Mouse (Mus musculus): ENCODE results near the gene Ccdc141. TPM values are rescaled to one million over a fixed set of nuclear protein-coding genes. Genes with fewer than 3 reads are reported as not detected.

Ccdc141 gene
- polyA plus RNA-seq, 1 experiment from 2014 or later = 4.7 TPM

- no peaks in the 10 kb centered on the region for H3K4me1 ChIP-seq (ENCODE audit: control insufficient read depth, insufficient read depth, low read length)
- no peaks in the 10 kb centered on the region for H3K9me3 ChIP-seq (ENCODE audit: control insufficient read depth, low read length)
- DNase-seq (ENCODE audit: low spot score) (no peak), ATAC-seq (ENCODE audit: insufficient number of reproducible peaks, low FRiP score, low TSS enrichment, low read depth) (no peak)
- H3K27ac ChIP-seq (replicated peaks; ENCODE audit: low read depth, low read length) = no peak overlapping the region
- WGBS = 89% methylated on average over 5 of the region's 5 CpGs
- no peak overlapping the region for H3K4me2 ChIP-seq (ENCODE audit: low read depth, severe bottlenecking)
- no peak overlapping the region for H3K9ac ChIP-seq (ENCODE audit: low read length)
- H3K4me3 ChIP-seq (ENCODE audit: low read depth, low read length) = no peak overlapping the region
- no peaks in the 10 kb centered on the region; the same call in 1 of the 2 replicates for H3K36me3 ChIP-seq (ENCODE audit: control insufficient read depth, insufficient read depth, low read length)
- no peaks in the 10 kb centered on the region for H3K27me3 ChIP-seq (ENCODE audit: control insufficient read depth, insufficient read depth, low read length)
Measured at GRCm38 (mm10) chr2:77195056-77195455, 24.6 kb upstream of the Ccdc141 start.

- DNase-seq (ENCODE audit: low spot score) (no peak), ATAC-seq (ENCODE audit: insufficient number of reproducible peaks, low FRiP score, low TSS enrichment, low read depth) (no peak)
- no peaks in the 10 kb centered on the region for H3K27me3 ChIP-seq (ENCODE audit: control insufficient read depth, insufficient read depth, low read length)
- no peaks in the 10 kb centered on the region; the same call in 1 of the 2 replicates for H3K36me3 ChIP-seq (ENCODE audit: control insufficient read depth, insufficient read depth, low read length)
- H3K4me2 ChIP-seq (ENCODE audit: low read depth, severe bottlenecking) = no peak overlapping the region
- no peaks in the 10 kb centered on the region for H3K4me1 ChIP-seq (ENCODE audit: control insufficient read depth, insufficient read depth, low read length)
- no peaks in the 10 kb centered on the region for H3K9me3 ChIP-seq (ENCODE audit: control insufficient read depth, low read length)
- no peak overlapping the region for H3K27ac ChIP-seq (replicated peaks; ENCODE audit: low read depth, low read length)
- no peak overlapping the region for H3K4me3 ChIP-seq (ENCODE audit: low read depth, low read length)
- H3K9ac ChIP-seq (ENCODE audit: low read length) = no peak overlapping the region
- WGBS = 95% methylated on average over 3 of the region's 3 CpGs
Measured at GRCm38 (mm10) chr2:77191811-77192210, 21.4 kb upstream of the Ccdc141 start.

GRCm38 (mm10) chr2:77190891-77191290, 20.5 kb upstream of the Ccdc141 start:
- Histone ChIP-seq H3K9ac (ENCODE audit: low read length) (no peak overlapping the region), H3K9me3 (ENCODE audit: control insufficient read depth, low read length) (no peaks in the 10 kb centered on the region), H3K27ac (replicated peaks; ENCODE audit: low read depth, low read length) (no peak overlapping the region), H3K36me3 (ENCODE audit: control insufficient read depth, insufficient read depth, low read length) (no peaks in the 10 kb centered on the region; the same call in 1 of the 2 replicates), H3K4me1 (ENCODE audit: control insufficient read depth, insufficient read depth, low read length) (no peaks in the 10 kb centered on the region), H3K4me2 (ENCODE audit: low read depth, severe bottlenecking) (no peak overlapping the region), H3K27me3 (ENCODE audit: control insufficient read depth, insufficient read depth, low read length) (no peaks in the 10 kb centered on the region), H3K4me3 (ENCODE audit: low read depth, low read length) (no peak overlapping the region)
- 91% methylated on average over 7 of the region's 7 CpGs for WGBS
- DNase-seq (ENCODE audit: low spot score) = no peak
- no peak for ATAC-seq (ENCODE audit: insufficient number of reproducible peaks, low FRiP score, low TSS enrichment, low read depth)

DNA sequence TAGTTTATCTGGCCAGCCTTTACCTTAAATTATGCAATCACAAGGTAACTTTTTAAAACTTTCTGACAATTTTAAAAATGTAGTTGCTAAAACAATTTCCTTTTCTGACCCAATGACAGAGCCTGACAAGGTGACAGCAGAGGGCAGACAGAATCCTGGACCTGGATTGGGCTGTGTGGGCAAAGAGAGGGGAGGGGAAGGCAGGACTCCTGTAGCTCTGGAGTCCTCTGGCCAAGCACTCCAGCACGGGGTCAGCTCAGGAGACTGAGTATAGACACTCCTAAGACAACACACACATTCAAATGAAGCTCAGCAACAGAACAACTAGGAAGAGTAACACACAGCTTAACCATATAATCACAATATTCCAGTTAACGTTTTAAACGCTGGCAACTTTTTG, 19.9 kb upstream of the Ccdc141 start:
- H3K4me3 ChIP-seq (ENCODE audit: low read depth, low read length) = no peak overlapping the region
- no peaks in the 10 kb centered on the region for H3K27me3 ChIP-seq (ENCODE audit: control insufficient read depth, insufficient read depth, low read length)
- no peak overlapping the region for H3K9ac ChIP-seq (ENCODE audit: low read length)
- H3K4me1 ChIP-seq (ENCODE audit: control insufficient read depth, insufficient read depth, low read length) = no peaks in the 10 kb centered on the region
- H3K27ac ChIP-seq (replicated peaks; ENCODE audit: low read depth, low read length) = no peak overlapping the region
- WGBS = 96% methylated on average over 3 of the region's 3 CpGs
- H3K9me3 ChIP-seq (ENCODE audit: control insufficient read depth, low read length) = no peaks in the 10 kb centered on the region
- H3K4me2 ChIP-seq (ENCODE audit: low read depth, severe bottlenecking) = no peak overlapping the region
- DNase-seq (ENCODE audit: low spot score) = no peak
- no peak for ATAC-seq (ENCODE audit: insufficient number of reproducible peaks, low FRiP score, low TSS enrichment, low read depth)
- no peaks in the 10 kb centered on the region; the same call in 1 of the 2 replicates for H3K36me3 ChIP-seq (ENCODE audit: control insufficient read depth, insufficient read depth, low read length)

- WGBS = 94% methylated on average over 7 of the region's 7 CpGs
- no peak overlapping the region for H3K4me2 ChIP-seq (ENCODE audit: low read depth, severe bottlenecking)
- no peak for ATAC-seq (ENCODE audit: insufficient number of reproducible peaks, low FRiP score, low TSS enrichment, low read depth)
- H3K27me3 ChIP-seq (ENCODE audit: control insufficient read depth, insufficient read depth, low read length) = no peaks in the 10 kb centered on the region
- no peaks in the 10 kb centered on the region; the same call in 1 of the 2 replicates for H3K36me3 ChIP-seq (ENCODE audit: control insufficient read depth, insufficient read depth, low read length)
- no peaks in the 10 kb centered on the region for H3K4me1 ChIP-seq (ENCODE audit: control insufficient read depth, insufficient read depth, low read length)
- DNase-seq (ENCODE audit: low spot score) = no peak
- no peaks in the 10 kb centered on the region for H3K9me3 ChIP-seq (ENCODE audit: control insufficient read depth, low read length)
- H3K27ac ChIP-seq (replicated peaks; ENCODE audit: low read depth, low read length) = no peak overlapping the region
- no peak overlapping the region for H3K9ac ChIP-seq (ENCODE audit: low read length)
- H3K4me3 ChIP-seq (ENCODE audit: low read depth, low read length) = no peak overlapping the region
Measured at GRCm38 (mm10) chr2:77189671-77190070, 19.2 kb upstream of the Ccdc141 start.

GRCm38 (mm10) chr2:77187501-77187900, 17.1 kb upstream of the Ccdc141 start:
- no peaks in the 10 kb centered on the region for H3K9me3 ChIP-seq (ENCODE audit: control insufficient read depth, low read length)
- no peaks in the 10 kb centered on the region for H3K4me1 ChIP-seq (ENCODE audit: control insufficient read depth, insufficient read depth, low read length)
- no peak overlapping the region for H3K9ac ChIP-seq (ENCODE audit: low read length)
- no peak overlapping the region for H3K27ac ChIP-seq (replicated peaks; ENCODE audit: low read depth, low read length)
- WGBS = 89% methylated on average over 3 of the region's 3 CpGs
- no peak overlapping the region for H3K4me2 ChIP-seq (ENCODE audit: low read depth, severe bottlenecking)
- H3K36me3 ChIP-seq (ENCODE audit: control insufficient read depth, insufficient read depth, low read length) = no peaks in the 10 kb centered on the region
- ATAC-seq (ENCODE audit: insufficient number of reproducible peaks, low FRiP score, low TSS enrichment, low read depth) (no peak), DNase-seq (ENCODE audit: low spot score) (no peak)
- H3K27me3 ChIP-seq (ENCODE audit: control insufficient read depth, insufficient read depth, low read length) = no peaks in the 10 kb centered on the region
- H3K4me3 ChIP-seq (ENCODE audit: low read depth, low read length) = no peak overlapping the region

DNA sequence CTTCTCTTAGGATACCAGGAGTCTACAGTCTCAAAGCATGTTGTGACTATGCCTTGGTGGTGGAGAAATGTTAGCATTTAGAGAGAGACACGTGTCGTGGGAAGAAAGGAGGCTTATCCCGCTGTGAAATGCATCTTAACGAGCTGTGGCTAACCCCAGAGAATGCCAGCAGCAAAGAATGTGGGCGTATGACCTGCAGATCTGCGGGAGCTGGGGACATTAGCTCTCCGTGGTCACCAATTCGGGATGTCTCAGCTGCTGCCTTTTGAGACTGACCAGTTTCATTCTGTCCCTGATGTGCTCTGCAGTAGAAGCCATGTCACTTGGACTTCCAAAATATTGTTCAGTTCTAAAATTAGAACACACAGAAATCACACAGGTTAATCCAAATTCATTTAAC, 16.5 kb upstream of the Ccdc141 start:
- Histone ChIP-seq H3K4me2 (ENCODE audit: low read depth, severe bottlenecking) (no peak overlapping the region), H3K36me3 (ENCODE audit: control insufficient read depth, insufficient read depth, low read length) (no peaks in the 10 kb centered on the region), H3K27me3 (ENCODE audit: control insufficient read depth, insufficient read depth, low read length) (no peaks in the 10 kb centered on the region), H3K4me1 (ENCODE audit: control insufficient read depth, insufficient read depth, low read length) (no peaks in the 10 kb centered on the region), H3K27ac (replicated peaks; ENCODE audit: low read depth, low read length) (no peak overlapping the region), H3K9ac (ENCODE audit: low read length) (no peak overlapping the region), H3K4me3 (ENCODE audit: low read depth, low read length) (no peak overlapping the region), H3K9me3 (ENCODE audit: control insufficient read depth, low read length) (no peaks in the 10 kb centered on the region)
- no peak for ATAC-seq (ENCODE audit: insufficient number of reproducible peaks, low FRiP score, low TSS enrichment, low read depth)
- DNase-seq (ENCODE audit: low spot score) = no peak
- WGBS = 69% methylated on average over 8 of the region's 8 CpGs

DNA sequence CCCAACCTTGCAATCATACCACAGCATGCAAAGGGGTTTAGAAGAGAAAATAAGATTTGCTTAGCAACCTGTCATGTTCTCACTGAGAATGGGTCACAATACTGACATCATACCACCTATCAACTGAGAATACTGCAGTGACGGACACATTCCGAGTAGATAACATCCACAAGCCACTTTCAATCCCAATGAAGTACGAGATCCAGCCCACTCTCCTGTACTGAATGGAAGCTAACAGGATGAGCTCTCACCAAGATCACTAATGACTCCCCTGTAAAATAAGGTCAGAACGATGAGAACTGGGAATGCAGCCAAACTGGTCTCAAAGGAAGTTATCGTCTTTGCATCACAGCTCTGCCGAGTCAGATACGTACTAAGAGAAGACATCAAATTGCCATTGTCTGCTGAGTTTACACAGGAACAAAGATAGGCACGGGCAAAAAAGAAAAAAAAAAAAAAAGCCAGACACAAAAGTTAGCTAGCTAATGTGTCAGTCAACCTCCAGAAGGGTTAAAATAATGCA, 13.7 kb upstream of the Ccdc141 start:
- H3K4me1 ChIP-seq (ENCODE audit: control insufficient read depth, insufficient read depth, low read length) = no peaks in the 10 kb centered on the region
- no peaks in the 10 kb centered on the region for H3K36me3 ChIP-seq (ENCODE audit: control insufficient read depth, insufficient read depth, low read length)
- ATAC-seq (ENCODE audit: insufficient number of reproducible peaks, low FRiP score, low TSS enrichment, low read depth) (no peak), DNase-seq (ENCODE audit: low spot score) (no peak)
- no peak overlapping the region for H3K9ac ChIP-seq (ENCODE audit: low read length)
- H3K4me2 ChIP-seq (ENCODE audit: low read depth, severe bottlenecking) = no peak overlapping the region
- H3K27ac ChIP-seq (replicated peaks; ENCODE audit: low read depth, low read length) = no peak overlapping the region
- WGBS = 91% methylated on average over 8 of the region's 8 CpGs
- H3K4me3 ChIP-seq (ENCODE audit: low read depth, low read length) = no peak overlapping the region
- H3K27me3 ChIP-seq (ENCODE audit: control insufficient read depth, insufficient read depth, low read length) = no peaks in the 10 kb centered on the region
- H3K9me3 ChIP-seq (ENCODE audit: control insufficient read depth, low read length) = no peaks in the 10 kb centered on the region

DNA sequence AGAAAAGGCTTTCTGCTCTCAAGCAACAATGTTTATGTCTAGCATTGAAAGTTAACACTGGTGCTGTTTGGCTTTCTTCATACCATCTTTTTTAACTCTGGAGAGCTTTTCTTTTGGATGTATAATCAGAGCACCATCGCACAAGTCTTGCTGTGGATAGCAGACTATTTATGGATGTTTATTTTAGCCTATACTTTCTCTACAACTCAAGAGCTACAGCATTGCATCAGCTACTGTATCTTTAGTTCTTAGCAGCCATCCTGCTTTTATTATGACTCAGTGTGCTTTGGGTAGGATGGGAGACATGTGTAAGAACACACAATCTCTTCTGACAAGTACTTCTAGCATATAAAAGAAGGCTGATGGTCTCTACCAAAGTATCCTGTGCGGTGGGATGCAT, 13.2 kb upstream of the Ccdc141 start:
- no peak overlapping the region for H3K4me3 ChIP-seq (ENCODE audit: low read depth, low read length)
- 96% methylated on average over 2 of the region's 2 CpGs for WGBS
- H3K9me3 ChIP-seq (ENCODE audit: control insufficient read depth, low read length) = no peaks in the 10 kb centered on the region
- ATAC-seq (ENCODE audit: insufficient number of reproducible peaks, low FRiP score, low TSS enrichment, low read depth) = no peak
- no peaks in the 10 kb centered on the region for H3K36me3 ChIP-seq (ENCODE audit: control insufficient read depth, insufficient read depth, low read length)
- no peaks in the 10 kb centered on the region for H3K4me1 ChIP-seq (ENCODE audit: control insufficient read depth, insufficient read depth, low read length)
- H3K4me2 ChIP-seq (ENCODE audit: low read depth, severe bottlenecking) = no peak overlapping the region
- no peaks in the 10 kb centered on the region for H3K27me3 ChIP-seq (ENCODE audit: control insufficient read depth, insufficient read depth, low read length)
- no peak overlapping the region for H3K27ac ChIP-seq (replicated peaks; ENCODE audit: low read depth, low read length)
- no peak overlapping the region for H3K9ac ChIP-seq (ENCODE audit: low read length)
- DNase-seq (ENCODE audit: low spot score) = no peak

Measured in limb, embryonic 11.5 days (tissue).